Mouse (Mus musculus) lung, postnatal 10 days (tissue): ENCODE results near the gene Neurod2.
A peak's percentile ranks its signal among the peaks of the same experiment; 100 is the strongest.

Experiments used
- DNase-seq: peaks from one replicate; pipeline ENCODE4 v3.0.0; 2021

Neurod2 gene

GRCm38 (mm10) chr11:98329081-98329959, at the start of gene Neurod2:
Neurod2 (minus strand) TSS chr11:98329648.
- DNase-seq: no peak

DNA sequence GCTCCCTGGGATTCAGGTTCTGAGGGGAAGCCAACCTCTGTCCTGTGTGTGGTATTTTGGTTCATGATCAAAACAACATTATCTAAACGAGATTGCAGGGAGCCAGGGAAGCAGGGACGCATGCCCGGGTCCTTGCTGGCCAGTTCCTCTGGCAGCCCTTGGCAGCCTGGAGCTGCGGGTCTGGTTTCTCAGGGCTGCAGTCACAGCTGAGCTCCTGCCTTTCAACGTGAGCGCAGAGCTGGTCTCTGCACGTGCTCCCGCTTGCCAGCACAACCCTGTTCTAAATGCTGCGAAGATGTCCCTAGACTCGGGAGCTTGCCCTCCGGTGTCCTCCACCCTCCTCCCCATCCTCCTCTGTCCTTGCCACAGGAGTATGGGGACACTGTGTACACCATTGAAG, 48.3 kb upstream of the Neurod2 start:
- DNase-seq: no peak

- no peak for DNase-seq
Measured at GRCm38 (mm10) chr11:98376756-98377155, 47.3 kb upstream of the Neurod2 start.

- no peak for DNase-seq
Measured at GRCm38 (mm10) chr11:98374266-98374665, 44.8 kb upstream of the Neurod2 start.

DNA sequence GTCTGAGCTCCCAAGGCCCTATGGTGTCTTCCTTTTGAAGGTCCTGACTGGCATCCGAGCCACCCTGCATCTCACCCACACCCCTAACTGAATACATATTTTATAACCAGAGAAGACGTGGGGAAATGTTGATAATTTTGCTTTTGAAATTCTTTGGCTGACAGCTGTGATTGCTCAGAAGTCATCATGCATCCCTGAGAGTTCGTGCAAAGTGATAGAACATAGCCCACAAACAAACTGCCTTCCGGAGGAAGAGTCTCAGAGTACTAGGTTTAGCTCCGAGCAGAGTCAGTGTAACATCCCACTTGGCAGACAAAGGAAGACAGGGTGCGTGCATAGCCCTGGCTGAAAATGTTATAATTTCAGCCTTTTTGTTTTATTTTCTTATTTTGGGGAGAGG, 43.8 kb upstream of the Neurod2 start:
- DNase-seq: no peak

DNA sequence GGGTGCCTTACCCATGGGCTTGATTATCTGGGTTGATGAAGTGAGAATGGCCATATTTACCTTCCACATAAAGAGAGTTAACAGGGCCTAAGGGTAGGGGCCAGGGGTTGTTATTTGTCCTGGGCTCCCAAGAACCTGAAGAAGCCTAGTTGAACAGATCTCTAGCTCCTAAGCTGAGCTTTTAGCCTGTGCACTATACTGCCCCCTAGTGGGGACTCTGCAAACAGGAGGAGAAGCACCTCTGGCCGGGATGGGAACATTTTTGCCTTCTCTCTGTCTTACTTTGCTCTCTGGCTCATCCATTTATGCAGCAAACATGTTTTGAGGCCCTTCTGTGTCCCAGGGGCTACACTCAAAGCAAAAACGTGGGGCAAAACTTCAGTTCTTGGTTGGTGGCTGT, 43.0 kb upstream of the Neurod2 start:
- peak; percentile 79 for DNase-seq

- no peak for DNase-seq
Measured at GRCm38 (mm10) chr11:98371556-98372240, 42.2 kb upstream of the Neurod2 start.

- DNase-seq: no peak
Measured at GRCm38 (mm10) chr11:98370588-98370987, 41.1 kb upstream of the Neurod2 start.

GRCm38 (mm10) chr11:98369337-98369736, 39.9 kb upstream of the Neurod2 start:
- DNase-seq: no peak

- no peak for DNase-seq
Measured at GRCm38 (mm10) chr11:98367863-98368186, 38.4 kb upstream of the Neurod2 start.

GRCm38 (mm10) chr11:98367171-98367862, 37.9 kb upstream of the Neurod2 start:
- DNase-seq: no peak

DNA sequence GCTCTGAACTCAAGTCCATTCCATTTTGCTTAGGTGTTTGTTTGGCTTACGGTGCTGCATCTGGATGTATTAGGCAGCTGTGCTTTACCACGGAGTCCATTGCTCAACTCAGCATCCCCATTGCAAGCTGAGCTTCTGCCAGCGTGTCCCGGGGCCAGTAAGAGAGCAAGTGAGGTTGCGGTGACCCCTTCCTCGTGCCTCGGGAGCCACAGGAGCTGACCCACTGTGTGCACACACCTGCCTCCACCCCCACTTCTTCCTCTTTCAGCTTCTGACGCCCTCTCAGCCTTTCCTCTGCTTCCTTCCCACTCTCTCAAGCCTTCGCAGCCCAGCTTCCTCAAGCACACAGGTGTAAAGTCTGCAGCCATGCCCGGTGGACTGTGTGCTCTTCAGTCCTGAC, 36.8 kb upstream of the Neurod2 start:
- no peak for DNase-seq

DNA sequence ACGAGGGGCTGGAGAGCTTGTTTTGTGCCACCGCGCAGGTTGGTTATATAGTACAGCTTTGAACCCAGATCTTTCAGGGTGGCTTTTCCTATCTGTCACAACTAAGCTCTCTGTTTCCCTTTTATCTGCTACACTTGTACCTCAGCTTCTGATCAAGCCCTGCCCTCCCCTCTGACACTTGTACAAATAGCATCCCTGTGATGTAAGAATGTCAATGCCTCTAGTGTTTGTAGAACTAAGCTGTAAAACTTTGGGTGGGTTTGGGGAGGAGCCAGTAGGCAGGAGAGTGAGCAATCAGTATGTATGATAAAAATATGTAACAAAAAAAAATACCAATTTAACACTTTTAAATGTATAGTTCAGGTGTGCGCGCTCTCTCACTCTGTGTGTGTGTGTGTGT, 35.0 kb upstream of the Neurod2 start:
- no peak for DNase-seq

- peak; percentile 32 for DNase-seq
Measured at GRCm38 (mm10) chr11:98363817-98364216, 34.4 kb upstream of the Neurod2 start.

DNA sequence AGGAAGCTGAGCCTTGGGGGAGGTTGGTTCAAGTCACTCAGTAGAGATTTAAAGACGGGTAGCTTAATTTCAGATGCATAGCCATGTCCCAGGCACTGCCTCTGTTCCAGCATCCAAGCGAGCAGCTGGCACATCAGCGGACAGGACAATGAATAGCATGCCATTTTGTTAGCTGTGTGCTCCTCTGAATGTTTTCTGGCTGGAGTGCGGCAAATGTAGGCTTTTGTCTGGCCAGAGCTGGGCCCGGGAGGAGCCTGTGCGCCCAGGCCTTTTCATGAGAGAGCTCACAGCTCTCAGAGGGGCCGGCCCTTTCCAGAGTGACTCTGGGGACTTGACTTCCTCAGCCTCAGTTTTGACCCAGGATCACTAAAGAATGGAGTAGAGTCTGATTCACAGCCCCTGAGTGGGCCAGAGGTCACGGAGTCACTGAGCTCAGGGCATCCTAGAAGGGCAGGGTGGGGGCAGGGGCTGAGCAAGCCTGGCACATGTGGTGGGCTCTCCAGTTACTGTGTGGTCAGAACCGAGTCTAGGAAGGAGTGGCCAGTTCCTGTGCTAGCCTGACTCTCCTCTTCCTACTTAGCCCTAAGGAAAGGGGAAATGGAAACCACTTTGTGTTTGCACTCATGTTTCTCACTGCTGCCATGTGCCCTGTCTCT, 31.5 kb upstream of the Neurod2 start:
- no peak for DNase-seq

DNA sequence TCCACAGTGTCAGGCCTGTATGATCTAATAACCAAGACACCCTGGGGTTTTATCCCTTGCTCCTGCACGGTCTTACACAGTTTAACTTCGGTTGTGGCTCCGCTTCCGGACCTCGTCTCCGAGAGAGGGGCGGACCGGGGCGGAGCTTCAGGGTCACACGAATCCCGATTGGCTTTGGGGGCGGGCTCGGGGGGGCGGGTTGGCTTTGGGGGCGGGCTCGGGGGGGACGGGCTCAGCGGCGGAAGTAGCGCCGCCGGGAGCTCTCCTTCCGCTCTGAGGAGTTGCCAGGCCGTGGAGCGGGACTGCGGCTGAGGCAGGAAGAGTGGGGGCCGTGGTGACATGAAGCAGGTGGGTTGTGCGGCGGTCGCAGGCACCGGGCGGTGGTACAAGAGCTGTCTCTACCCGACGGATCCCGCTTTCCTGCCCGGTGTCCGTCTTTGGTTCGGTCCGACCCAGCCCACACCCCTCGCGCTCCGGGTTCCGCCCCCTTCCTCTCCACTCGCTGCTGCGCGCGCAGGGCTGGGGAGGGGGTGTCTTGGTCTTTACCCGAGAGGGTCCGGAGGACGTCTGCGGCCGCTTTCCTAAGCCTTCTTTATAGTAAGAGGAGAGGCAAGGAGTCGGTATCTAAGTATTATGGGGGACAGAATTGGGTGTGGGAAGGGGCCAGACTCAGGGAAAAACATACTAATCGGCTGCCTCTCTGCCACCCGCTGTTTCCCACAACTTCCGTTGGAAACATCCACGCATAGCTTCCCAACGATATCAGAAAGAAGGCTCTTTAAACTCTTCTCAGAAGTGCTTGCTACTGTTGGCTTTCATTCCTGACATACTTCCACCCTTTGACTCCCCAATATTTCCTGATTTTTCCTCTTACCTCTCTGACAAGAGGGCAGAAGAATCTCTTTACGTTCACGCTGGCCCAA, 29.0 kb upstream of the Neurod2 start, which contains the start of gene Stard3:
Gene Stard3, plus strand, starts transcription at position 208 of the 923 bp plus-strand sequence.
- peak; percentile 97 for DNase-seq

- peak; percentile 70 for DNase-seq
Measured at GRCm38 (mm10) chr11:98357396-98358160, 28.1 kb upstream of the Neurod2 start.

GRCm38 (mm10) chr11:98356625-98357394, 27.4 kb upstream of the Neurod2 start:
- DNase-seq: no peak

DNA sequence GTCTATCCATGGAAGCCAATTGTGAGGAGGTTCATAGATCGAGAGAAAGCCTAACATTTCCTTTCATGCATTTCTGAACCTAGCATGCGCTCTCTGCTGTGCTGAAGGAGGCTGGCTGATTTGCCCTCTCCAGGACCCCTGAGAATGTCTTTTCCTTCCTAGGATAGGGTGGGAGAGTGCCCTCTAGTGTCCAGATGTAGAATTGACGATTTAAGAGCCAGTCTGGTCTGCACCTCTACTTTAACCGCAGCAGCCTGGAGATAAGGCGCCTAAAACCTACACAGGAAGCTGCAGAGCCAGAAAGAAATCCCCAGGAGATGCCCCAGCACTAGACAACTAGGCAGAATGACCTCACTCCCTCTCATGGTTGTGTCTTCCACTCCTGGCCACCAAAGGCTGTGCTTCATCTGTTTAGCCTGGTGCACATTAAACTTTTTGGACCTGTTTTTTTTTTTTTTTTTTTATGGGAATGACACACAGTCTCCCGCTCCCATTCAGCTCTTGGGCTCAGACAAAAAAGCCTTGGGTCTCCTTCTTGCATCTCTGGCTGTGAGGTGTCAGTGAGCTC, 26.4 kb upstream of the Neurod2 start:
- DNase-seq: peak; percentile 80

DNA sequence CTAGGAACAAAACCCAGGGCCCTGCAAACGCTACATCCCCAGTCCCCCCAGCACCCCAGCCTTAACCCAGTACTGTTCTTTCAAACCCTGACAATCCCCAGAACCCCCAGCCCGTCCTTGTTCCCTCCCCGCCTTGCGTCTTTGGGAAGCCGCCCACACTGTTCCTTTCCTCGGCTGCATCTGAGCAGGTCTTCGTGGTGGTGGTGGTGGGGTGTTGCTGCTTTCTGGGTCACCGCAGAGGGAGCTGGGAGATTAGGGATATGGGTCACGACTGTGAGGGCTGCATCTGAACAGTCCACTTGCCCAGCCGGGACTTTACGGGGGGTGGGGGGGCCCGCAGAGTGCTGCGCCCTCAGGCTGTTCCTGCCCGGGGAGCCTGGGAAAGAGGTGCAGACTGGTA, 25.0 kb upstream of the Neurod2 start:
- no peak for DNase-seq
